Mouse (Mus musculus) testis, adult 2 months (tissue): ENCODE measurements around the gene St6galnac4. TPM values are rescaled to one million over a fixed set of nuclear protein-coding genes. Genes with fewer than 3 reads are reported as not detected.

Experiments
- H3K27ac ChIP-seq: fragments of 200-500 bp; 2 replicates; pipeline ENCODE4 v1.5.1; 2012; ENCODE audit warnings: low read depth, low read length; ENCODE audit not compliant: control insufficient read depth, insufficient read depth
- H3K27me3 ChIP-seq: fragments of 200-500 bp; 2 replicates; pipeline ENCODE4 v1.6.1; 2012; ENCODE audit warnings: mild to moderate bottlenecking, low read length, moderate library complexity; ENCODE audit not compliant: control insufficient read depth, insufficient read depth
- H3K36me3 ChIP-seq: fragments of 200-500 bp; 2 replicates; pipeline ENCODE4 v1.6.1; 2012; ENCODE audit warnings: mild to moderate bottlenecking, low read length; ENCODE audit not compliant: control insufficient read depth, insufficient read depth
- H3K4me1 ChIP-seq: fragments of 200-500 bp; 2 replicates; pipeline ENCODE4 v1.6.1; 2012; ENCODE audit warnings: low read length; ENCODE audit not compliant: control insufficient read depth, insufficient read depth
- H3K4me3 ChIP-seq: fragments of 200-500 bp; 2 replicates; pipeline ENCODE4 v1.5.1; 2012; ENCODE audit warnings: low read depth, mild to moderate bottlenecking, low read length, moderate library complexity, mixed read lengths; ENCODE audit not compliant: control insufficient read depth
- CTCF ChIP-seq: fragments of 200-500 bp; IDR thresholded peaks from 2 replicates; pipeline ENCODE4 v1.5.1; 2012; ENCODE audit warnings: low read depth, mild to moderate bottlenecking, inconsistent platforms, low read length, moderate library complexity; ENCODE audit not compliant: control insufficient read depth, insufficient read depth, insufficient replicate concordance
- POLR2A ChIP-seq: fragments of 200-500 bp; IDR thresholded peaks from 2 replicates; pipeline ENCODE4 v1.6.1; 2012; ENCODE audit warnings: low read depth, mild to moderate bottlenecking, inconsistent platforms, low read length, moderate library complexity; ENCODE audit not compliant: control insufficient read depth
- polyA plus RNA-seq: library from polyadenylated mRNA; depleted of rRNA; stranded (reverse); fragments of >200 nt; gene quantifications from 2 replicates; pipeline ENCODE4 v1.2.3, GENCODE M21; 2012

The St6galnac4 gene
- polyA plus RNA-seq, 1 experiment: 1.4 TPM

DNA sequence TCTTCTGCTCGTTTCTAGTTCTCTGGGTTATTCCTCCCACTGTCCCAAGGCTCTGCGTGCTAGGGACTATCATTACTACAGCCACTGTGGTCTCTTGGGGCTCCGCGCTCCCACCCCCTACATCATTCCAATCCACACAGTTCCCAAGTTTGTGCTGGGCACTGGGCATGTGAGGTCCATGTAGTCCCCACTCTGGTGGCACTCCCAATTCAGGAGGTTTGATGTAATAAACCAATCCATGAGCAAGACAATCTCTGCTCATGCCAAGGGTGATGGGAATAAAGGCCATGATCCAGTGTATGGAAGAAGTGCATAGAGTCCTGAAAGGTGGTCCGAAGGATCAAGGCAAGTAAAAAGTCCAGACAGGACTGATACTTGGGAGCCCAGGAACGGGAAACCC lies 12.4 kb upstream of the St6galnac4 start, which contains the start of gene Pip5kl1:
Gene Pip5kl1, plus strand, starts transcription at position 301 of the 400 bp plus-strand sequence.
- H3K27me3 ChIP-seq: peaks cover 2% of the 10 kb centered on the region
- H3K4me1 ChIP-seq: peaks cover 4% of the 10 kb centered on the region
- TF ChIP-seq CTCF: no peak
- TF ChIP-seq POLR2A: no peak
- no peaks in the 10 kb centered on the region for H3K36me3 ChIP-seq
- no peak within 1 kb of the TSS for H3K27ac ChIP-seq
- peak within 1 kb of the TSS; percentile 86 for H3K4me3 ChIP-seq

DNA sequence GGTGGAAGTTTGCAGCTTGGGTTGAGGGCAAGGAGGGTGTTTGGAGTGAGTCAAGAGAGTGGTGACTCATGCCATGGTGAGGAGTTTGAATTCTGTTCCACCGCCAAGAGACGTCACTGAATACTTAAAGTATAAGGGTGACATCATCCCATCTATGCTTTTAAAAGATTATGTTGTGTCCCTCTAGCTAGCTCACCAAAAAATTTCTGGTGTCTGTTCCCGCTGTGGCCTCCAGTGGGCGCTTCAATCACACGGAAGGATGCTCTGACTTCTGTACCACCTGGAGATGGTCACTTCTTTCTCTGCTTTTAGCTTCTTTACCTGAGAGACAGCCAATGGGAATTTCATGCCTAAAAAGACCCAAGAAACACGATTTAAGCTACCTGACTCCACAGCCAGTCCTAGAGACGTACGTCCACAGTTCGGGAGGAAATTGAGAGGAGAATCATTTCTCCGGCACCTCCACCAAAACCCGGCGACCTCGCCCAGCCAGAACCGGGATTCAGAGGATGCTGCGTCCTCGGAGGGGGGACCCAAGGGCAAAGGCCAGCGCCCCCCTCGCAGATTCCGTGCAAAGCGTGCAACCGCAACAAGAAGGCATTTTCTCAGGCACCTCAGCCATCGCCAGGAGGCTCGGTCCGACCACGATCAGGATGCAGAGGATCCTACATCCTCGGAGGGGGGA lies 11.9 kb upstream of the St6galnac4 start:
- H3K36me3 ChIP-seq: no peaks in the 10 kb centered on the region
- H3K27ac ChIP-seq: no peak overlapping the region
- peaks cover 4% of the 10 kb centered on the region for H3K4me1 ChIP-seq
- peak overlapping the region; percentile 86 for H3K4me3 ChIP-seq
- TF ChIP-seq CTCF: peak; percentile 47; the same call in 1 of the 2 replicates
- TF ChIP-seq POLR2A: no peak
- peaks cover 2% of the 10 kb centered on the region for H3K27me3 ChIP-seq

DNA sequence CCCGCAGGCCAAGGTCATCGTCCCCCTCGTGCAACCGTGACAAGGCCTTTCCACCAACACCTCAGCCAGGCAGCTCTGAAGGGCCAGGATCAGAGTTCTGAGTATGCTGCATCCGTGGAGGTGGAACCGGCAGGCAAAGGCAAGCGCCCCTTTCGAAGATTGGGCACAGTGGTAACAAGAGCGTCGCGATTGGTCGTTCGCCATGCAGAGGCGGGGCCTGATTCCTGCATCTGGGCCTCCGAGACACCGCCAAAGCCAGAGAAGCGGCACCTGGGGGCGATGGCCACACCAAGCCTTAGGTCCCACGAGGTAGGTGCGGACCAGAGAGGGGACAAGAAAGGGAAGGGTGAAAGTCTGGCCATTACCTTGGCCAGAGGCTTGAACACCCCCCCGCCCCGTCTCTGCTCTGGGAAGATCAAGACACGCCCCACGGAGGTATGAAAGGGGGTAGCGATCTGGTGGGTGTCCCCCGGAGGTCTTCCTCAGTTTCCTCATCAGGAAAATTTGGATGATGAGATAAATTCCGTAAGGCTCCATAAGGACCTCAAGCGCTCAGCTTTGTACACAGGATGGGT lies 11.2 kb upstream of the St6galnac4 start, which contains the start of gene 9430097D07Rik:
Gene 9430097D07Rik, minus strand, starts transcription at position 99 of the 575 bp plus-strand sequence.
- Histone ChIP-seq H3K36me3 (no peaks in the 10 kb centered on the region), H3K27ac (no peak within 1 kb of the TSS), H3K4me3 (peak within 1 kb of the TSS; percentile 86), H3K27me3 (peaks cover 2% of the 10 kb centered on the region), H3K4me1 (peaks cover 4% of the 10 kb centered on the region)
- TF ChIP-seq POLR2A (no peak), CTCF (no peak)

DNA sequence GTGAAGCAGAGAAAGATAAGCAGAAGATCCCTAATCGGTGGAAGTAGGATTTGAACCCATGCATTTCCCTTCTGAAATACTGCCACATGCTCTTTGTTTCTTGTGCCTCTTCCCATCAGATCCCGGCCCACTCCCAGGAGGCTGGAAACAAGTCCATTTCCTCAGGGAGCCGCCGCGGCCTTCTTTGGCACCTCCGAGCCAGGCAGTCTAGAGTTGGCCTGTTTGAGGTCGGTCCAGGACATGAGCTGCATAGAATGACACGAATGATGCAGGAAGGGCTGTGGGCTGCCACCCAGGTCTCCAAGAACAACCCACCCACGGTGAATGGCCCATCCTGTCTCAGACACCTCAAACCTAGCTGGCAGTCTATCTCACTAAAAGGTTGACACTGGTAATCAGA lies 10.4 kb upstream of the St6galnac4 start:
- no peaks in the 10 kb centered on the region; the same call in 1 of the 2 replicates for H3K4me1 ChIP-seq
- no peak overlapping the region for H3K27ac ChIP-seq
- peak overlapping the region; percentile 86 for H3K4me3 ChIP-seq
- H3K36me3 ChIP-seq: no peaks in the 10 kb centered on the region
- peaks cover 2% of the 10 kb centered on the region for H3K27me3 ChIP-seq
- TF ChIP-seq CTCF: no peak
- TF ChIP-seq POLR2A: no peak

- H3K27ac ChIP-seq: no peak overlapping the region
- TF ChIP-seq POLR2A (no peak), CTCF (no peak)
- peak overlapping the region; percentile 46 for H3K4me3 ChIP-seq
- H3K36me3 ChIP-seq: no peaks in the 10 kb centered on the region
- H3K27me3 ChIP-seq: peaks cover 2% of the 10 kb centered on the region
- peaks cover 3% of the 10 kb centered on the region for H3K4me1 ChIP-seq
Observed at GRCm38 (mm10) chr2:32578146-32579046, 8.5 kb upstream of the St6galnac4 start.

DNA sequence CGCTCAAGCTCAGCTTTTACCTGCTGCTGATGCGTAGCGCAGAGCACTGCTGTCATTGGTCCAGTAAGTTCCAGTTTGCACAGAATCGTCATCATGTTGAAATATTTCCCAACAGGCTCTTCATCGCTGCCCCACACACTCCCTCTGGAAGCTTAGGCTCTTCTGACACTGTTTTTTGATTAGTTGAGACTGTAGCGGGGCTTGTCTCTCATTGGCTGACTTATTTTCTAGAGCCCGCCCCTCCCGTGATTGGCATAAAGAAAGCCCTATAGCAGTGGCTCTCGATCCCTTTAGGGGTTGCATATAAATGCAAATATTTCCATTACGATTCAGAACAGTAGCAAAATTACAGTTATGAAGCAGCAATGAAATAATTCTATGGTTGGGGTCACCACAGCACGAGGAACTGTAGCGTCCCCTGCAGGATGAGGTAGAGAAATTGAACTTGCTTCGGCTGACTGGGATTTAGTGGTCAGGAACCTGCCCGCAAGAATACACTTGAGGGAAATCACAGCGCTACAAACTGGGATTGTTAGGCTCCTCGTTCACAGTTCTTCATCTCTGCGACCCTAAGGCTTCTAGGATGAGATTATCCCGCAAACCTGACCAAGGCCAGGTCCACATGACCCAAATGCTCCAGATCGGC lies 5.3 kb upstream of the St6galnac4 start:
- Histone ChIP-seq H3K27me3 (no peaks in the 10 kb centered on the region), H3K27ac (no peak overlapping the region), H3K4me3 (no peak overlapping the region), H3K4me1 (peaks cover 3% of the 10 kb centered on the region), H3K36me3 (no peaks in the 10 kb centered on the region)
- TF ChIP-seq CTCF (no peak), POLR2A (no peak)
